Mouse (Mus musculus) frontal cortex, postnatal 10 days (tissue): ENCODE measurements around the gene a.
A peak's percentile ranks its signal among the peaks of the same experiment; 100 is the strongest.
"Not testable (repeated sequence)": the region's sequence is repeated elsewhere in the genome, so short reads cannot be mapped to it uniquely, and the experiment has no call there.

Source experiments
- DNase-seq, 2 experiments: peaks; one replicate each; pipeline ENCODE4 v3.0.0; 2022; ENCODE audit warnings: low spot score in 2 of 2, mixed read lengths in 1 of 2

Gene a

DNA sequence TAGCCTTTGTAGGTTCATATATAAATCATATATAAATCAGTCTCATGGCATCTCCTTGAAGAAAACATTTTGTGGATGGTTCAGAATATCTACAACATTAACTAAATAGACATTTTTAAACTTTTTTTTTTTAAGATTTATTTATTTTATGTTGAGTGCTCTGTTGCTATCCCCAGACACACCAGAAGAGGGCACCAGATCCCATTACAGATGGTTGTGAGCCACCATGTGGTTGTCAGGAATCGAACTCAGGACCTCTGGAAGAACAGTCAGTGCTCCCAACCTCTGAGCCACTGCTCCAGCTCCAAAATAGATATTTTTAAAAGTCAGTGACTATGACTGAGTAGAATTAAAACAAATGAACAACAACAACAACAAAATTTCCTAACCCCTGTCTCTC is 195.4 kb downstream of the a start:
- no peak for DNase-seq

DNA sequence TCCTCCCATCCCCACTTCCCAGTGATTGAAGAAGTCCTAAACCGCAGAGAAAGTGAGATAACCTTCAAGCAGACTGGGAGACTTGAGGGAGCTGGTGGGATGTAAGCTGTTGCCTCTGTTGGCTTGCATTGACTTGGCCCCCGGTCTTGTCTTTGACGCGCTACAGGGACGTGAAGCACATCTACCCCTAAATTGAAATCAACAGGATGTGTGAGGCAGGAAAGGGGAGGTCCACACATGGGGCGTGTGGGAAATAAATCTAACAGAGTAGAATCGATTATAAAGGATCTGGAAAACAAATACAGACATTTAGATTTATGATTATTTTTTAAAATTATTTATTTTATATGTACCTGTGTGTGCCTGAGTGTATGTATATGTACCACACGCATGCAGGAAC is 200.2 kb downstream of the a start:
- DNase-seq = no peak

DNA sequence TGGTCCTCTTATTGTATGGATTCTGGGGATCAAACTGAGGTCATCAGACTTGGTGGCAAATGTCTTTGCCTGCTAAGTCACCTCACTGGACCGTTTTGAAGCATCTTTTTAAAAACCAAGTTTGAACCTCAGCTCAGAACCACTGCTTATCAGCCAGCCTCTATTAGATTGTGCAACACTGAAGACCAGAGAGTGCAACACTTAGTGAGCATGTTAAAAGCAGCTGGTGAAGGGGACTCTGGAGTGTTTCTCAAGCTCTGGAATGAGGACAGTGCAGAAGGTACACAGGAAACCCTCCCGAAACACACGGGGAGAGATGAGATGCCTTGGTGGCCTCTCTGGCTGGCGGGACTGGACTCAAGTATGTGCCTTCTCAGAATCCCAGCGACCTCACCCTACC is 200.9 kb downstream of the a start:
- no peak for DNase-seq

DNA sequence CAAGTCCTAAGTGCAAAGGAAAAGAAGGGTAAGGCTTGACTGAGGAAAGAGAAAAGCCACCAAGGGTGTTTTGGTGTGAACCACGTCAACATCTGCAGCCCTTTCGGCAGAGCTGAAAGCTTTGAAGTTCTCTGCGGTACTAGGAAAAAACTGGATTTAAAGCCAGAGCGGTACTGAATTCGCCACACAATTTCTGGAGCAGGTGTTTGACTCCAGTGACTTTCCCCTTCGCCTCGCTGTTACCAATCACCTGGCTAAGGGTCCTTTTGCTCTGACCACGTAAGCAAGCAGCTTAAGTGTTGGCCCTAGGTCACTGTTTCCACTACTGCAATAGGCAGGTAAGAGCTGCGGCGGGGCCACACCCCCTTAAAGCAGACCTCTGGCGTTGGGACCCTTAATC is 214.3 kb downstream of the a start:
- DNase-seq = no peak

DNA sequence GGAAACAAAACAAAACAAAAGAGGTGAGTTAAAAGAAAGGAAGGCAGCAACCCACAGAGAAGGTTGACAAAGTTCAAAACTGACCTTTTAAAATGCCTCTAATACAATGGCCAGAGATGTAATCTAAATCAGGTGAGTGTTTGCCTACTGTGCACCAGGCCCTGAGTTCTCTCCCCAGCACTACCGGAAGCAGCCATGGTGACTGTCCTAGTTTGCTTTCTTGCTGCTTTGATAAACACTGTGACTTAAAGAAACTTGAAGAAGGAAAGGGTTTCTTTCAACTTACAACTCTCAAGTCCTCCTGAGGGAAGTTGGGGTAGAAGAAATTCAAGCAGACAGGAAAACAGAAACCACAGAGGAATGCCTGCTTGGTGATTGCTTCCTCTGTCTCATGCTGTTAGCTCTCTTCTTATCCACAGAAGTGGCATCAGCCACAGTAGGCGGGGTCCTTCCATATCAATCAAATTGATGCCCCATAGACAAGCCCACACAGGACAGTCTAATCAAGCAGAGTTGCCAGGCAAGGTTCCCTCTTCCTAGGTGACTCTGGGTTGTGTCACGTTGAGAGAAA is 220.0 kb downstream of the a start:
- no peak for DNase-seq

DNA sequence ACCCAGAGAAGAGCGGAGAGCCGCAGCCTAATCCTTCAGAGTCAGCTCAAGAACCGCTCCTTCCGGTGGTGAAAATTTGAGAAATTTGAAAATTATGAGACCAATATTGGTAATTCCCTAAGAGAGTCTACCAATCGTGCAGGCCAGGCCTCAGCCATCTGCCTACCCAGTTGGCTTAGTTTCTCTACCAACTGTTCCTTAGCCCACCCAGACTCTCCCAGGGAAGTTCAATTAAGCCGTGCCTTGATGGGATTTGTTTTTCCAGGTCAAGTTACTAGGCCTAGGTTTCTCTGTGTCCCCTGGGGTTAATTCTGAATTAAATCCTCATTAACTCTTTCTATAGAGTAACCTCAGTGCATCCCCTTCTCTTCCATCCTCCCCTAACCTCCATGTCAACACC is 221.8 kb downstream of the a start:
- no peak for DNase-seq

DNA sequence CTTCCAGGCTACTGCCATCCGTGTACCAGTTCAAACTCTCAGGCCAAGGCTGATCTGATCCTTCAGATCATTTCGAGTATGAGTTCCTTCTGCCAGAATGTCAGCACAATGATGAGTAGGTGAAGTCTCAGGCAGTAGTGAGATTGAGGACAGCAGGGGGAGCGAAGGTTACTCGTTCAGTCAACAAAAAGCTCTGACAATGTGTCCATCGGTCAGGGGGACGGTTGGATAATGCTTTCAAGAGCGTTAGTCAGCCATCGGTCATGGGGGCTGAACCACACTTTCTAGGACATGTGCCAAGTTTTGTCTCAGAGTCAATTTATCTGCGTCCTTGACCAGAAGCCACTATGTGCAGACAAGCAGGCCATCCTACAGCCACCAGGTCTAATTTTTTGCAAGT is 225.5 kb downstream of the a start:
- not testable (repeated sequence) for DNase-seq

DNA sequence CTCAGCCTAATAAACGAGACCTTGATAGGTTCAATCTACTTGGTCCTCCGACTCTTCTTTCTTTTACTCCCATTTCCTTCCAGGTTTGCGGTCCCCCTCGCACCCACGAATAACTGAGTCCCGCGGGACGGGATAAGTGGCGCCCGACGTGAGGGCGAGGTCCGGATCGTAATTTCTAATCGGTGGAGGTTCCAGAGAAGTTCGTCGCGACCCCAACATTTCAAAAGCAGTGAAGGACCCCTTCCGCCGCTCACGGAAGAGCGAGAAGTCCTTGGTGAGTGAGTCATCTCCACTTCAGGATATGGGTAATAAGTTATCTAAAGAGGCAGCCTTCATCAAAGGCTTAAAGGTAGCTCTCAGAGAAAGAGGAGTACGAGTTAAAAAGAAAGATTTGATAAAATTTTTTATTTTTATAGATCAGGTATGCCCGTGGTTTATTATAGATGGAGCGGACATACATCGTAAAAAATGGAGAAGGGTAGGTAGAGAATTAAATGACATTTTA is 227.1 kb downstream of the a start, which contains the start of gene Gm14226:
TSS of gene Gm14226 (plus strand) at position 16 of the 505 bp plus-strand sequence.
- not testable (repeated sequence) for DNase-seq

DNA sequence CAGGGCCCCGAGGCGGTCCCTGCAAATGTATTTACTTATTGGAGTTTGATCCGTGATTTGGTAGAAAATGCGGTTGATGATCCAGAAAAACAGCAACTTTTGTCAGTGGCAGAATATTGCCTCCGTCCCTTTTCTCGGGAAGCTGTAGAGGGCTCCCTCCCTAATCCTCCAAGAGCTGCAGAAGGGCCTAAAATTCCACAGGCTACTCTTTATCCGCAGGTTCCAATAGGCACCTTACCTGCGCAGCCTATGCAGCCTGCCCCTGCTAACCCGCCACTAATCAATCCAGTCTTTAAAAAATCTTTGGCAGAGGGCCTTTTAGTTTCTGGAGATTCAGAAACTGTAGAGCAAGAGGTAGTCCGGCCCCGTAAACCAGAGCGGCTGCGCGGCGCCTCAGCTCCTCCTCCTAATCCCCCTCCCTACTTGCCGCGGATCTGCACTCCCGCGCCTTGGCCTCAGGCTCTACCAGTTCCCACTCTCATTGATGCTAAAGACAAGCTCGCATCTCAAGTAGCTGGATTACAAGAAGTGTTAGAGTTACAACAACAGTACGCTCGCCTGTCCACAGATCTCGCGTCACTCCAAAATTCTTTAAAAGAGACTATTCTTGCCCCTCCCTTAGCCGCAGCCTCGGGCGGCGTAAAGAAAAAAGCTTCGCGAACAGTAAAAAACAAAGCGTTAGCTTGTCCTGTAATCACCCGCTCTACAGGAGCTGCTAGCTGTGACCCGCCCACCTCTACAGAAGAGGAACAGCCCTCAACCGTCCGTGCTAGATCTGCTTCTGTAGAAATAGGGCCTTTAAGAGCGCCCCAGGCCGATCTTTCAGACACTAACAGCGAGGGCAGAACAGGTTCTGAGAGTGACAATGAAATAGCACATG is 227.8 kb downstream of the a start:
- DNase-seq = peak in 1 of 2 experiments; percentile 61

DNA sequence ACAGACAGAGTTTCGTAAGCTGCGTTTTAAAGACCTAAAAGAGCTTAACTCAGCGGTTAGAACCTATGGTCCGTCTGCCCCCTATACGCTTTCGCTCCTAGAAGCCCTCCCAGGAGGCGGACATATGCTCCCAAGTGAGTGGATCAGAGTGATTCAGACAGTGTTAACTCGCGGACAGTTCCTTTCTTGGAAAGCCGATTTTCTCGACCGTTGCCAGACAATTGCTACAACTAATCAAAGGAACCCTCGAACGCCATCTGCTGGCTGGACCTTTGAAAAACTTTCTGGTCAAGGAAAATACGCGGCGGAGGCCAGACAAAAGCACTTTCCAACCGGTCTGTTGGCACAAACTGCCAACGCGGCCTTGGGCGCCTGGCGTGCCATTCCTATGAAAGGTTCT is 228.5 kb downstream of the a start:
- peak; percentile 64 to 84 for DNase-seq

DNA sequence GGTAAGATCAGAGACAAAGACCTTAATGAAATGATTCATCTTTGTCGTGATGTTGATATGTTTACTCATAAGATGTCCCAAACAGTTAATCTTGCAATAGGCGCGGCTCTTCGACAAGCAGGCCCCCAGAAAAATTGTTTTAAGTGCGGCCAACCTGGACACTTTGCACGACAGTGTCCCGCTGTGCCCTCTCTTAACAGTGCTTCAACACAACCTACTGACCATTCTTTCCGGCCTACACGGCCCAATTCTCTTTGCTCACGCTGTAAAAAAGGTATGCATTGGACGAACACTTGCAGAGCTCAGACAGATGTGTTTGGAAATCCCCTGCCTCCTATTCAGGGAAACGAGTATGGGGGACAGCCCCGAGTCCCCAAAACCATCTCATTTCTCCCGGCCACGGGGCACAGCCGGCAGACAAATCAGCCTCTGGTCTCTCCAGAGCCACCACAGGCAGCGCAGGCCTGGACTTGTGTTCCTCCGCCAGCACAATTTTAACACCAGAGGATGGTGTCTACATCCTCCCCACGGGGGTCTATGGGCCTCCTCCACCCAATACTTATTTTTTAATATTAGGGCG is 229.1 kb downstream of the a start:
- not testable (repeated sequence) for DNase-seq

DNA sequence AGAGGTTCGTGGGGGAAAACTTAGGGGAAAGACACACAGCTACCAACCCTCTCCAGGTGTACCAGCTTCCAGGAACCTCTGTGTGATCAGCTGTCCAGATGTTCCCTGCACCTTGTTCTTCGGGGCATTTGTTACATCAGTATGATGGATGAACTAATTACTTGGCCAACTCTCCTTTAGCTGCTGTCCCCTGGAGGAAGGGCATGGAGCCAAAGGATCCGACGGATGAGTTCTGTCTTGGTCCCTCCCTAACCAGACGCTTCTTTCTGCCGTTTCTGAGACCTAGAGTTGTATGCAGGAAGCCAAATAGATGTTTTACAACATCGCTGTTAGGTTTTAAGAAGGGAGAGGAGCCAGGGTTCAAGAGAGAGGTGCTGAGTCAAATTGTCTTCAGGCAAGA is 239.6 kb downstream of the a start:
- DNase-seq = no peak

DNA sequence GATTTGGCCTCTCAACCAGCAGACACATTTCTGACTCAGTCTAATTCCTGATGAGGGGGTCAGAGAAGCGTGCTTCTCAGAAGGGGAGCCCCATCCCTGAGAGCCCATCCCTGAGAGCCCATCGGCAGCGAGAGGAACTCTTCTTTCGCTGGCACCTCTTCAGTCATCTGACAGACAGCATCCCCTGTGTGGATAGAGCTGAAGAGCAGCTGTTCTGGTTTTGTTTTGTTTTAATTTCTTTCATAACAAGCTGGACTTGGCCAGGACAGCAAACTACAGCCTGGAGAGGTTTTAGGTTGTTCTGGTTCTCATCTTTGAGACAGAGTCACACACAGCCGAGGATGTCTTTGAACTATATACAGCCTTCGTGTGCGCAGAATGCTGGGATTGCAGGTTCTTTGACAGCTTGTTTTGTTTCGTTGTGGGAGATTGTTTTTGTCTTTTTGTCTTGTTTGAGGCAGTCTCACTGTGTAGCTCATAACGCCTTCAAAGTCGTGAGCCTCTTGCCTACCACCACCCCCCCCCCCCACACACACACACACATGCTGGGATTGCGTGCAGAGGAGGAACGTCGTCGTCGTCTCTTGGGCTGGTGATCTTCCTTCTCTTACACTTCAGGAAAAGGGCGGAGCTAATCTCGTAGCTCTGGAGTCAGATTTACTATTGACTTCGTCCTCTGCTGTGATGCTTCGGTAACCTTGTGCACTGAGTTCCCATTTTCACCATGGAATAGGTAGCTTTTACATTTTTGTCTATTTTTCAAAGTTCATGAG is 241.9 kb downstream of the a start:
- no peak for DNase-seq

DNA sequence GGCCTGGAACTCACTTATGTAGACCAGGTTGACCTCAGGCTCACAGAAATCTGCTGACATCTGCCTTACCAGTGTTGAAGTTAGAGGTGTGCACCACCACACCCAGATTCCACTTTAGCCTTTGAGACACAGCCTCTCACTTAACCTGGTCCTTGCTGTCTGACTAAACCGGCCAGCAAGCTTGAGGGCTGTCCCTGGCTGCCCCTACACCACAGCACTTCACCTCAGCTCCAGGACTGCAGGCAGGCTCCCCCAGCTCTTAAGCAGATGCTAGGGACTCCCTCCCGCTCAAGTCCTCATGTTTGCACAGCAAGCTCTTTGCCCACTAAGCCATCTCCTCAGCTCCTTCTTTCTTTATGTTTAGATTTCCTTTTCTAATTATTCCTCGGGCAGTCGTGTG is 248.8 kb downstream of the a start:
- DNase-seq = no peak

DNA sequence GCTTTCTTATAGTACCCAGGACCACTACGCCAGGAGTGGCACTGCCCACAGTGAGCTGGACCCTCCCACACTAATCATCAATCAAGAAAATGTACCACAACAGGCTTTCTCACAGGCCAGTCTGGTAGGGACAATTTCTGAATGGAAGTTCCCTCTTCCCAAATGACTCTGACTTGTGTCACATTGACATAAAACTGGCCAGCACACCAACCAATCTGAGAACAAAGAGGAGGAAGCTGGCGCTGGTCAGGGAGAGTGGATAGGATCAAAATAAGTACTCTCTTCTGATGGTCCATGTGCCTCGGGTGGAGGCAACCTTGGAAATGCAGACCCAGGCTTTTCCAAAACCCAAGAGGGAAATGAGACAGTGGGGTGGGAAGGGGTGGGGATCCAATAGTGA is 253.3 kb downstream of the a start:
- no peak for DNase-seq

DNA sequence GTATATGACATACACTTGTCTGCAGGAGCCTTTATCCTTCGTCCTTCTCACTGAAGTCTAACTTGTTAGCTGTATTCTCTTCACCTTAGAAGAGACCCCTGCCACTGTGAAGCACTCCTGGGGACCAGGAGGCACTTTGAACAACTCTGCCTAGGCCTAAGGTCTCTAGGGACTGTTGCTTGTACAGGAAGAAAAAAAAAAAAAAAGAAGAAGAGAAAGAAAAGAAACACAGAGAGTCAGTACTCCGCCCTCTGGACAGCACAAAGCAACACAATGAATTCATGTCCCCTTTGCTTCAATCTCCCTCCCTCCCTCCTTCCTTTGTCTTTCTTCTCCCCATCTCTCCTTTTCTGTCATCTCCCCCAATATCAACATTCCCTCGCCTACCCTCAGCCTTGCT is 253.9 kb downstream of the a start:
- DNase-seq = no peak

DNA sequence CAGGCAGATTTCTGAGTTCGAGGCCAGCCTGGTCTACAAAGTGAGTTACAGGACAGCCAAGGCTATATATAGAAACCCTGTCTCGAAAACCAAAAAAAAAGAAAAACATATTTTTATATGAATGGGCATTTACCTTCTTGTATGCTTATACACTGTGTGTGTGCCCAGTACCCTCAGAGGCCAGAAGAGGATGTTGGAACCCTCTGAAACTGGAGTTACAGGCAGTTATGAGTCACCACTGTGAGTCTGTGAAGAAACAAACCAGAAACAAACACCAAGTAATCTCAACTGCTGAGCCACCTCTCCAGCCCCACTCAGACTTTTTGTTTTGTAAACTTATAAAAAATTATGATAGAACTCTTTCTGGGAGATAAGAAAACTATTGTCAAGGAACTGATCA is 255.6 kb downstream of the a start:
- DNase-seq = no peak

DNA sequence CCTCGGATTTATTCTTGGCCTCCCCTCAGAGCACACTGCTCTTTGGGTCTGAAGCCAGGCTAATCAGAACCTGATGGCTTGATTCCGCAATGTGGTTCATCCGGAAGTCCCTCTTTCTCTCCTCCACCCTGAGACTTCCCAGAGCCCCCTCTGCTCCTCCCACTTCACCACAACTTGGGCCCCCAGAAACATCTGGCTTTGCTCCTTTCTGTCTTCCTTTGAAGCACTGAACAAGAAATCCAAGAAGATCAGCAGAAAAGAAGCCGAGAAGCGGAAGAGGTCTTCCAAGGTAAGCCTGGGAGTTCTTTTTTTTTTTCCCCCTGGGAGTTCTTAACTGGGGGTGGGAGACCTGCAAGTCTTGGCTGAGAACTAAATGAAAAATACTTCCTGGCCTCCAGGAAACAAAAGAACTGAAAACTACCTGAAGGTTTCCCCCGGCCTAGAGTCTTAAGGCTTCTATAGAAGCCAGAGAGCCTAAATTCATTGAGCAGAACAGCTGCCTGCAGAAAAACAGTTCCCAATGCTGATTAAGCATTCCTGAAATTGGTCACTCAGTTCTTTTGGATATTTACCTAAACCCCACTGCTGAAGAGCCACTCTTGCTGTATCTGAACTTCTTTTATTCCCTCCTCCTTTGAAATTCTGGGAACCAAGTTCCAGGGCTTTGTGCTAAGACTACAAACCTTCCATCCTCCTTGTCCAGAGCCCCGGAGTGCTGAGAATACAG is 256.4 kb downstream of the a start:
- DNase-seq = no peak

DNA sequence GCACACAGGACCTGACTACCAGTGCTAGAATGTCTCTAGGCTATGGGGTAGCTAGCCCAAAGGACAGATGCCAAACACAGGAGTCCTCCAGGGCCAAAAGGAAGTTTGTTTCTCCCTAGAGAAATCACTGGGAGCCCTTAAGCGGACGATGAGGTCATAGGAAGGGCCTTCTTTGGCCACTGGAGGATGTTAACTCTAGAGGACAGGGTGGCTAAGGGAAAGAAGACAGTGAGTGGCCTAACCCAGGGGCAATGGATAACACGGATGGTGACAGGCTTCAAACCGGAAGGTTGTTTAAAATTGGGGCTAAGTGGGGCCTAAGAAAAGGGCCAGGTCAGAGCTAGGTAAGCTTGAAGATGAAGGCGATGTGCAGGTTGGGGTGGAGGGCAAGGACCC is 258.9 kb downstream of the a start:
- no peak for DNase-seq

DNA sequence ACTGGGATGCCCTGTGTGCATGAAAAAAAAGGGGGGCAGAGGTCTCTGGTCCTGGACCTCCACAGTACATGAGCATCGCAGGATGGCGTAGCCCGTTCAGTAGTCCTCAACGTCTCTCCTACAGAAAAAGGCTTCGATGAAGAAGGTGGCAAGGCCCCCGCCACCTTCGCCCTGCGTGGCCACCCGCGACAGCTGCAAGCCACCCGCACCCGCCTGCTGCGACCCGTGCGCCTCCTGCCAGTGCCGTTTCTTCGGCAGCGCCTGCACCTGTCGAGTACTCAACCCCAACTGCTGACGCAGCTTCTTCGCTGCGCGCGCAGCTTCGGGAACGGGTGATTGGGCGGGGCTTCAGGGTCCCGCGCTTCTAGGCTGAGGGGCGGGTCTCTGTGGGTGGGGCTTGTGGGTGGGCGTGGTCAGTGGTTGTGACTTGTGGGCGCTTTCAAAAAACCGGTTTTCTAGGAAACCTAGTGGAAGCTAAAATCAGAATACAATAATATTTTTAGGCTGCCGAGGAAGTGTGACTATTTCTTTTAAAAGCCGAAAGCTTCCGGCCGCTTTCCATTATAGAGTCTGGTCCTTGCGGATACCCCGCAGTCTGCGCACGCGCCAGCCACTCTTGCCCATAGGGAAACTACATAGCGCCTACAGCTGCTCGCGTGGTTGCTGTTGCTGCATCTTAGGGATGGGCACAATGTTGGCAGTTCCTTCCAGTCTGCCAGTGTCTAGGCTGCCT is 259.5 kb downstream of the a start:
- peak; percentile 89 to 94 for DNase-seq
